Mouse (Mus musculus) myocyte (in vitro differentiated cells): ENCODE data around the gene Ppp1r13b. TPM values are rescaled to one million over a fixed set of nuclear protein-coding genes. Genes with fewer than 3 reads are reported as not detected.

Source experiments
- H3K27me3 ChIP-seq: one replicate; pipeline ENCODE4 v1.6.1; 2011; ENCODE audit not compliant: control insufficient read depth, insufficient read depth, insufficient read length
- H3K36me3 ChIP-seq: one replicate; pipeline ENCODE4 v1.6.1; 2011; ENCODE audit not compliant: control insufficient read depth, insufficient read depth
- H3K4me2 ChIP-seq: one replicate; pipeline ENCODE4 v1.6.1; 2011; ENCODE audit warnings: low read depth, control low read depth
- H3K4me3 ChIP-seq: one replicate; pipeline ENCODE4 v1.5.1; 2011; ENCODE audit warnings: mild to moderate bottlenecking, control low read depth, moderate library complexity
- H3K79me2 ChIP-seq: one replicate; pipeline ENCODE4 v1.6.1; 2011; ENCODE audit not compliant: control insufficient read depth, insufficient read depth
- H3ac ChIP-seq: one replicate; pipeline ENCODE4 v1.6.1; 2011; ENCODE audit not compliant: control insufficient read depth, insufficient read length
- CEBPB ChIP-seq: IDR thresholded peaks from 2 replicates; pipeline ENCODE4 v1.6.1; 2011; ENCODE audit warnings: mild to moderate bottlenecking, moderate library complexity; ENCODE audit not compliant: poor library complexity, insufficient read depth, severe bottlenecking
- E2F4 ChIP-seq: IDR thresholded peaks from one replicate; pipeline ENCODE4 v1.6.1; 2011; ENCODE audit warnings: mild to moderate bottlenecking, control low read depth, moderate library complexity; ENCODE audit not compliant: insufficient read depth
- MAX ChIP-seq: IDR thresholded peaks from one replicate; pipeline ENCODE4 v1.6.1; 2011; ENCODE audit warnings: low read depth, mild to moderate bottlenecking, control low read depth
- MYOD1 ChIP-seq, 3 experiments: IDR thresholded peaks; one replicate each; pipeline ENCODE4 v1.6.1; 2011; ENCODE audit warnings: control low read depth in 2 of 3, low read depth in 2 of 3, mild to moderate bottlenecking in 2 of 3, moderate library complexity in 1 of 3; ENCODE audit not compliant: insufficient read length in 2 of 3, control insufficient read depth in 1 of 3
- MYOG ChIP-seq, 3 experiments: IDR thresholded peaks; one replicate each; pipeline ENCODE4 v1.6.1; 2011; ENCODE audit warnings: control low read depth in 2 of 3, low read depth in 2 of 3, mild to moderate bottlenecking in 2 of 3; ENCODE audit not compliant: insufficient read length in 2 of 3, control insufficient read depth in 1 of 3, insufficient read depth in 1 of 3
- POLR2A ChIP-seq: IDR thresholded peaks from one replicate; pipeline ENCODE4 v1.6.1; 2011; ENCODE audit warnings: low read depth, mild to moderate bottlenecking, control low read depth, moderate library complexity; ENCODE audit not compliant: insufficient read length
- POLR2AphosphoS2 ChIP-seq: IDR thresholded peaks from one replicate; pipeline ENCODE4 v1.6.1; 2011; ENCODE audit warnings: low read depth, control low read depth; ENCODE audit not compliant: insufficient read length
- REST ChIP-seq: IDR thresholded peaks from one replicate; pipeline ENCODE4 v1.6.1; 2011; ENCODE audit warnings: mild to moderate bottlenecking, control low read depth, moderate library complexity; ENCODE audit not compliant: insufficient read depth, insufficient read length
- SRF ChIP-seq: IDR thresholded peaks from one replicate; pipeline ENCODE4 v1.6.1; 2011; ENCODE audit warnings: low read depth; ENCODE audit not compliant: control insufficient read depth, insufficient read length
- TCF12 ChIP-seq: IDR thresholded peaks from one replicate; pipeline ENCODE4 v1.6.1; 2011; ENCODE audit warnings: mild to moderate bottlenecking, control low read depth; ENCODE audit not compliant: poor library complexity, insufficient read depth, severe bottlenecking
- TCF3 ChIP-seq: IDR thresholded peaks from one replicate; pipeline ENCODE4 v1.6.1; 2011; ENCODE audit warnings: low read depth, control low read depth; ENCODE audit not compliant: insufficient read length
- USF1 ChIP-seq: IDR thresholded peaks from one replicate; pipeline ENCODE4 v1.6.1; 2011; ENCODE audit warnings: low read depth, mild to moderate bottlenecking, control low read depth, moderate library complexity
- polyA plus RNA-seq: library from polyadenylated mRNA; unstranded; fragments of >200 nt; fragmentation: generic; extraction: Trizol; gene quantifications from one replicate; pipeline ENCODE4 v1.2.1, GENCODE M21; 2012; ENCODE audit warnings: missing spikeins

Gene Ppp1r13b
- polyA plus RNA-seq, 1 experiment = 7.4 TPM

GRCm38 (mm10) chr12:111869806-111870205, 38.1 kb downstream of the Ppp1r13b start:
- Histone ChIP-seq H3K27me3 (no peaks in the 10 kb centered on the region), H3K4me2 (no peak overlapping the region), H3K79me2 (no peaks in the 10 kb centered on the region), H3ac (no peak overlapping the region), H3K36me3 (peaks cover 5% of the 10 kb centered on the region), H3K4me3 (no peak overlapping the region)
- TF ChIP-seq TCF12 (no peak), MAX (no peak), SRF (no peak), E2F4 (no peak), USF1 (no peak), POLR2A (no peak), MYOD1 (IDR thresholded peaks at IDR 0.05; ENCODE audit: control insufficient read depth in 1 of 3, insufficient read length in 2 of 3, low read depth in 2 of 3) (no peak), REST (no peak)

GRCm38 (mm10) chr12:111864206-111864824, 43.6 kb downstream of the Ppp1r13b start:
- H3K79me2 ChIP-seq = no peaks in the 10 kb centered on the region
- no peaks in the 10 kb centered on the region for H3K27me3 ChIP-seq
- TF ChIP-seq TCF3 = no peak
- TF ChIP-seq MYOD1 (IDR thresholded peaks at IDR 0.05; ENCODE audit: control insufficient read depth in 1 of 3, insufficient read length in 2 of 3, low read depth in 2 of 3) = peak; percentile 31 to 54 (median 37)
- peak; percentile 32 for TF ChIP-seq TCF12
- TF ChIP-seq POLR2AphosphoS2 = no peak
- TF ChIP-seq MAX = no peak
- no peak for TF ChIP-seq REST
- TF ChIP-seq CEBPB = no peak
- peak overlapping the region; percentile 42 for H3K4me2 ChIP-seq
- H3K4me3 ChIP-seq = no peak overlapping the region
- H3K36me3 ChIP-seq = peaks cover 5% of the 10 kb centered on the region
- H3ac ChIP-seq = no peak overlapping the region

- TF ChIP-seq E2F4 = no peak
- TF ChIP-seq MYOD1 (IDR thresholded peaks at IDR 0.05; ENCODE audit: control insufficient read depth in 1 of 3, insufficient read length in 2 of 3, low read depth in 2 of 3) = no peak
- no peak for TF ChIP-seq MYOG (IDR thresholded peaks at IDR 0.05; ENCODE audit: control insufficient read depth in 1 of 3, insufficient read depth in 1 of 3, insufficient read length in 2 of 3, low read depth in 2 of 3)
- TF ChIP-seq POLR2A = no peak
- no peak for TF ChIP-seq REST
- no peak for TF ChIP-seq POLR2AphosphoS2
- TF ChIP-seq TCF3 = no peak
- no peak for TF ChIP-seq TCF12
- TF ChIP-seq SRF = no peak
- TF ChIP-seq MAX = no peak
- no peak for TF ChIP-seq CEBPB
- no peak for TF ChIP-seq USF1
- no peak overlapping the region for H3K4me2 ChIP-seq
- H3K36me3 ChIP-seq = no peaks in the 10 kb centered on the region
- H3K27me3 ChIP-seq = no peaks in the 10 kb centered on the region
- no peak overlapping the region for H3K4me3 ChIP-seq
- no peak overlapping the region for H3ac ChIP-seq
- no peaks in the 10 kb centered on the region for H3K79me2 ChIP-seq
Measured at GRCm38 (mm10) chr12:111855448-111855847, 52.5 kb downstream of the Ppp1r13b start.

GRCm38 (mm10) chr12:111853546-111853945, 54.4 kb downstream of the Ppp1r13b start:
- Histone ChIP-seq H3K4me3 (no peak overlapping the region), H3ac (no peak overlapping the region), H3K27me3 (no peaks in the 10 kb centered on the region), H3K79me2 (no peaks in the 10 kb centered on the region), H3K36me3 (no peaks in the 10 kb centered on the region), H3K4me2 (peak overlapping the region; percentile 72)
- TF ChIP-seq REST (no peak), TCF3 (no peak), SRF (no peak), MYOD1 (IDR thresholded peaks at IDR 0.05; ENCODE audit: control insufficient read depth in 1 of 3, insufficient read length in 2 of 3, low read depth in 2 of 3) (peak in 1 of 3 experiments; percentile 17), USF1 (no peak), POLR2AphosphoS2 (peak; percentile 9)

GRCm38 (mm10) chr12:111853011-111853436, 54.9 kb downstream of the Ppp1r13b start:
- no peak overlapping the region for H3ac ChIP-seq
- H3K27me3 ChIP-seq = no peaks in the 10 kb centered on the region
- H3K36me3 ChIP-seq = no peaks in the 10 kb centered on the region
- H3K4me2 ChIP-seq = peak overlapping the region; percentile 72
- TF ChIP-seq E2F4 = no peak
- peak; percentile 97 for TF ChIP-seq CEBPB
- peak; percentile 27 for TF ChIP-seq POLR2A
- TF ChIP-seq MAX = no peak
- TF ChIP-seq USF1 = no peak
- TF ChIP-seq MYOG (IDR thresholded peaks at IDR 0.05; ENCODE audit: control insufficient read depth in 1 of 3, insufficient read depth in 1 of 3, insufficient read length in 2 of 3, low read depth in 2 of 3) = peak; percentile 83 to 96 (median 88)
- peak; percentile 73 to 96 (median 92) for TF ChIP-seq MYOD1 (IDR thresholded peaks at IDR 0.05; ENCODE audit: control insufficient read depth in 1 of 3, insufficient read length in 2 of 3, low read depth in 2 of 3)
- TF ChIP-seq TCF3 = peak; percentile 91
- TF ChIP-seq SRF = peak; percentile 31
- TF ChIP-seq POLR2AphosphoS2 = no peak
- no peak for TF ChIP-seq REST
- TF ChIP-seq TCF12 = peak; percentile 96
- H3K4me3 ChIP-seq = no peak overlapping the region
- no peaks in the 10 kb centered on the region for H3K79me2 ChIP-seq
